Mouse (Mus musculus) right cerebral cortex, adult 2 months (tissue): Measurements from ENCODE around the gene Zscan4d.
"Not testable (repeated sequence)": the region's sequence is repeated elsewhere in the genome, so short reads cannot be mapped to it uniquely, and the experiment has no call there.

Source experiments
- DNase-seq, 2 experiments: peaks; one replicate each; pipeline ENCODE4 v3.0.0; 2021 to 2022; ENCODE audit warnings: low spot score in 2 of 2

The Zscan4d gene

DNA sequence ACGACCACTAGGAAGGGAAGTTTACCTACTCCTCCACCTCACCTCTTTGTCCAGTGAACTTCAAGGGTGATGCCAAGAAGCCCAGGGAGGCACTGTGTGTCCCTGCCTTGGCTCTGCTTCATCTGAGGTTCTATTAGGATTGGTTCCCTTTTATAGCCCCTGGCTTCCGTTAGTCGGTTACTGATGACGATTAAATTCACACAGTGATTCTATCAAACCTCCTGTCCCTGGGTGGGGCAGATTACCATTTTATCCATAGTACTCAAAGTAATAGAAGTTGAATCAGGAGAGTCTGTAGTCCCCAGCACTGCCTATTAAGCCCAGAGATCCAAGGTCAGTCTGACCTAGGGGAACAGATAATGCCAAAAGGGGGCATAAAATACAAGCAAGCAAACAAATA, at the start of gene Zscan4d:
Gene Zscan4d, minus strand, starts transcription at position 101 of the 400 bp plus-strand sequence.
- DNase-seq = not testable (repeated sequence)

DNA sequence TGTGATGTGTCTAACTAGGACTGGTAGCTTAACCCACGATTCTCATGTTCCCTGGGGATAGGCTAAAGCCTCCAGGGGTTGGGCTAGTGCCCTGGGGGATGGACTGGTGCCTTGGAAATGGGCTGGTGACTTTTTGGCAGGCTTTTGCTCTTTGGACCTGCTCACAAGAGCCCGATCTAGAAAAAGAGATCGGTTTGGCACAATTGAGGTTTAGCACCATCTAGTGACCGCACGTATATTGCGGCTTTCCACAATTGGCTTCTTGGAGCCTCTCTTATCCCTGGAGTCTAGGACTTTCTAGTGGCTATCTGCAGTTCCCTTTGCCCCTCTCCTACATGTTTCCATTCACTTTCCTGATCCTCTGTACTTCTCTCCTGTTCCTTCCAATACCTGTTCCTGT, 7.9 kb downstream of the Zscan4d start:
- DNase-seq = not testable (repeated sequence)
